Mouse (Mus musculus) spleen, postnatal 14 days (tissue): ENCODE measurements around the gene Erich4.
A peak's percentile ranks its signal among the peaks of the same experiment; 100 is the strongest.
"Not testable (repeated sequence)": the region's sequence is repeated elsewhere in the genome, so short reads cannot be mapped to it uniquely, and the experiment has no call there.

ENCODE experiments used
- DNase-seq, 2 experiments: peaks; one replicate each; pipeline ENCODE4 v3.0.0; 2021 to 2022; ENCODE audit warnings: low spot score in 2 of 2

Gene Erich4

GRCm38 (mm10) chr7:25579441-25579840 is 36.3 kb downstream of the Erich4 start:
- no peak for DNase-seq

GRCm38 (mm10) chr7:25576793-25577437 is 38.8 kb downstream of the Erich4 start:
- DNase-seq: peak in 1 of 2 experiments; percentile 50

GRCm38 (mm10) chr7:25576308-25576707 is 39.4 kb downstream of the Erich4 start:
- DNase-seq: not testable (repeated sequence)

- DNase-seq: no peak
These were observed 39.8 kb downstream of the Erich4 start for GRCm38 (mm10) chr7:25575870-25576269.

GRCm38 (mm10) chr7:25575105-25575504 is 40.6 kb downstream of the Erich4 start:
- DNase-seq: no peak

- DNase-seq: not testable (repeated sequence)
These were observed 41.9 kb downstream of the Erich4 start for GRCm38 (mm10) chr7:25573806-25574205.

- DNase-seq: no peak
These were observed 47.0 kb downstream of the Erich4 start for GRCm38 (mm10) chr7:25568721-25569120.
